Mouse (Mus musculus): ENCODE data around the gene Atp6v1e1.
"Not testable (repeated sequence)": the region's sequence is repeated elsewhere in the genome, so short reads cannot be mapped to it uniquely, and the experiment has no call there.

Atp6v1e1 gene

GRCm38 (mm10) chr6:120820941-120821340, 1.7 kb downstream of the Atp6v1e1 start:
- no peak for DNase-seq (ENCODE audit: extremely low spot score, low spot score)

GRCm38 (mm10) chr6:120820144-120820543, 2.4 kb downstream of the Atp6v1e1 start:
- DNase-seq (ENCODE audit: extremely low spot score, low spot score): no peak

GRCm38 (mm10) chr6:120819294-120819693, 3.3 kb downstream of the Atp6v1e1 start:
- DNase-seq (ENCODE audit: extremely low spot score, low spot score): no peak

GRCm38 (mm10) chr6:120811999-120812398, 10.6 kb downstream of the Atp6v1e1 start:
- not testable (repeated sequence) for DNase-seq (ENCODE audit: extremely low spot score, low spot score)

- DNase-seq (ENCODE audit: extremely low spot score, low spot score): no peak
Measured at GRCm38 (mm10) chr6:120807738-120808081, 14.9 kb downstream of the Atp6v1e1 start.

GRCm38 (mm10) chr6:120806999-120807737, 15.4 kb downstream of the Atp6v1e1 start:
- DNase-seq (ENCODE audit: extremely low spot score, low spot score): no peak

- no peak for DNase-seq (ENCODE audit: extremely low spot score, low spot score)
Measured at GRCm38 (mm10) chr6:120799581-120800041, 23.0 kb downstream of the Atp6v1e1 start.

- DNase-seq (ENCODE audit: extremely low spot score, low spot score): no peak
Measured at GRCm38 (mm10) chr6:120798905-120799304, 23.7 kb downstream of the Atp6v1e1 start.

GRCm38 (mm10) chr6:120798019-120798418, 24.6 kb downstream of the Atp6v1e1 start:
- DNase-seq (ENCODE audit: extremely low spot score, low spot score): no peak

- no peak for DNase-seq (ENCODE audit: extremely low spot score, low spot score)
Measured at GRCm38 (mm10) chr6:120796111-120796510, 26.5 kb downstream of the Atp6v1e1 start.

- no peak for DNase-seq (ENCODE audit: extremely low spot score, low spot score)
Measured at GRCm38 (mm10) chr6:120795422-120796086, 27.0 kb downstream of the Atp6v1e1 start.

GRCm38 (mm10) chr6:120792947-120793346, 29.6 kb downstream of the Atp6v1e1 start:
- DNase-seq (ENCODE audit: extremely low spot score, low spot score): no peak

GRCm38 (mm10) chr6:120790717-120791116, 31.9 kb downstream of the Atp6v1e1 start:
- no peak for DNase-seq (ENCODE audit: extremely low spot score, low spot score)

GRCm38 (mm10) chr6:120790153-120790552, 32.4 kb downstream of the Atp6v1e1 start:
- no peak for DNase-seq (ENCODE audit: extremely low spot score, low spot score)

- DNase-seq (ENCODE audit: extremely low spot score, low spot score): no peak
Measured at GRCm38 (mm10) chr6:120788904-120789303, 33.7 kb downstream of the Atp6v1e1 start.

- DNase-seq (ENCODE audit: extremely low spot score, low spot score): no peak
Measured at GRCm38 (mm10) chr6:120788068-120788607, 34.5 kb downstream of the Atp6v1e1 start.

GRCm38 (mm10) chr6:120784351-120784750, 38.2 kb downstream of the Atp6v1e1 start:
- DNase-seq (ENCODE audit: extremely low spot score, low spot score): no peak

- DNase-seq (ENCODE audit: extremely low spot score, low spot score): no peak
Measured at GRCm38 (mm10) chr6:120782948-120783347, 39.6 kb downstream of the Atp6v1e1 start.

- no peak for DNase-seq (ENCODE audit: extremely low spot score, low spot score)
Measured at GRCm38 (mm10) chr6:120778226-120778625, 44.4 kb downstream of the Atp6v1e1 start.

GRCm38 (mm10) chr6:120777533-120777932, 45.1 kb downstream of the Atp6v1e1 start:
- DNase-seq (ENCODE audit: extremely low spot score, low spot score): no peak

GRCm38 (mm10) chr6:120776286-120776685, 46.3 kb downstream of the Atp6v1e1 start:
- no peak for DNase-seq (ENCODE audit: extremely low spot score, low spot score)

GRCm38 (mm10) chr6:120773763-120774162, 48.8 kb downstream of the Atp6v1e1 start:
- no peak for DNase-seq (ENCODE audit: extremely low spot score, low spot score)

Measured in neural tube, embryonic 10.5 days (tissue).